Mouse (Mus musculus) kidney, adult 2 months (tissue): ENCODE measurements around the gene Cyld. TPM values are rescaled to one million over a fixed set of nuclear protein-coding genes. Genes with fewer than 3 reads are reported as not detected.
A peak's percentile ranks its signal among the peaks of the same experiment; 100 is the strongest.

ENCODE experiments used
- DNase-seq: peaks from one replicate; pipeline ENCODE4 v3.0.0; 2021
- H3K27ac ChIP-seq: fragments of 200-500 bp; 2 replicates; pipeline ENCODE4 v1.5.1; 2012; ENCODE audit warnings: low read depth, low read length, control low read depth, inconsistent platforms; ENCODE audit not compliant: insufficient read depth
- H3K27me3 ChIP-seq: fragments of 200-500 bp; replicated peaks from 2 replicates; pipeline ENCODE4 v1.6.1; 2012; ENCODE audit warnings: mild to moderate bottlenecking, moderate library complexity, low read length, inconsistent platforms; ENCODE audit not compliant: control insufficient read depth, insufficient read depth
- H3K36me3 ChIP-seq: fragments of 200-500 bp; 2 replicates; pipeline ENCODE4 v1.6.1; 2012; ENCODE audit warnings: mild to moderate bottlenecking, moderate library complexity, low read length, inconsistent platforms; ENCODE audit not compliant: control insufficient read depth, insufficient read depth
- H3K4me1 ChIP-seq: fragments of 200-500 bp; 2 replicates; pipeline ENCODE4 v1.6.1; 2011; ENCODE audit warnings: low read length; ENCODE audit not compliant: control insufficient read depth, insufficient read depth
- H3K4me3 ChIP-seq: fragments of 200-500 bp; 2 replicates; pipeline ENCODE4 v1.5.1; 2011; ENCODE audit warnings: mild to moderate bottlenecking, low read depth, low read length, control low read depth; ENCODE audit not compliant: insufficient read depth
- CTCF ChIP-seq: fragments of 200-500 bp; conservative IDR thresholded peaks from 2 replicates; pipeline ENCODE4 v1.5.1; 2011; ENCODE audit warnings: low read depth, mild to moderate bottlenecking, control low read depth, low read length, moderate library complexity, mixed read lengths; ENCODE audit not compliant: insufficient read depth, insufficient read length
- POLR2A ChIP-seq: fragments of 200-500 bp; IDR thresholded peaks from one replicate; pipeline ENCODE4 v1.6.1; 2011; ENCODE audit warnings: low read depth, low read length, control low read depth
- WGBS: fragments of 180-500 bp; shearing (Covaris S2); methylation state at CpG from one replicate; pipeline ENCODE4 v1.1.7; 2018; 5-methylcytosine and 5-hydroxymethylcytosine counted together
- polyA plus RNA-seq: library from polyadenylated mRNA; depleted of rRNA; stranded (reverse); fragments of >200 nt; gene quantifications from 2 replicates; pipeline ENCODE4 v1.2.3, GENCODE M21; 2012

The Cyld gene
- polyA plus RNA-seq, 1 experiment = 10.0 TPM

DNA sequence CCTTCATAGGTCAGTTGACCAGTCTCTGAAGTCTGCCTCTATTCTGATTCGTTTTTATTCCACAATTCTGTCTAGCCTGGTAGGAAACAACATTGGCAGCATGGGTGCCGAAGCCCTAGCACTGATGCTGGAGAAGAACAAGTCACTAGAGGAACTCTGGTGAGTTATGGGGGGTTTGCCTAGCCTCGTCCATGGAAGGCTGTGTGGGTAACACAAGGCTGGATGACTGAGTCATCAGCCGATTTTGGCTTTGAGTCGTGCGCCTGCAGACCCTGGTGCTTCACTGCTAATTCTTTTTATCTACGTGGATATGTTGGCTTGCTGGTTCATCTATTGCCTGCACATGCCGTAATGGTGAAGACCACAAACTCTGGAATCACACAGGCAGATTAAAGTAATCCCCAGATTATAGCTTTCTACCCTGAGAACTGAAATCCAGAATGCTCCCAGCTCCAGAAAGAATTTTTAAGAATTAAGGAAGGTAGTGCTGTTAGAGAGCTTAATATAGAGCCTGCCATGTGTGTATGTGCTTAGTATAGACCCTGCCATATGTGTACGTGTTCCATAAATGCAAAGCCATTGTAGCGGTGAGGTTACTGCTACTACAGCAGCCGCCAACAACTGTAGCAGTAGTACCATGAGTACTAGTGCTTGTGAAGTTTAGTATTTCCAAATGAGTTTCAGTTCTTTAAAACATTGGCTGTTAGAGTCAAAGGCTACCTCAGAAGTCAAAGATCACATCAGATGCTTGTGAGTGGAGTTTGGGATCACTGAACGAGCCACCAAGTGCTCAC lies 21.3 kb upstream of the Cyld start:
- Histone ChIP-seq H3K4me1 (no peaks in the 10 kb centered on the region), H3K36me3 (no peaks in the 10 kb centered on the region), H3K4me3 (no peak overlapping the region), H3K27ac (no peak overlapping the region), H3K27me3 (no peaks in the 10 kb centered on the region)
- DNase-seq = no peak
- no peak for TF ChIP-seq POLR2A
- no peak for TF ChIP-seq CTCF
- 91% methylated on average over 12 of the region's 12 CpGs for WGBS

DNA sequence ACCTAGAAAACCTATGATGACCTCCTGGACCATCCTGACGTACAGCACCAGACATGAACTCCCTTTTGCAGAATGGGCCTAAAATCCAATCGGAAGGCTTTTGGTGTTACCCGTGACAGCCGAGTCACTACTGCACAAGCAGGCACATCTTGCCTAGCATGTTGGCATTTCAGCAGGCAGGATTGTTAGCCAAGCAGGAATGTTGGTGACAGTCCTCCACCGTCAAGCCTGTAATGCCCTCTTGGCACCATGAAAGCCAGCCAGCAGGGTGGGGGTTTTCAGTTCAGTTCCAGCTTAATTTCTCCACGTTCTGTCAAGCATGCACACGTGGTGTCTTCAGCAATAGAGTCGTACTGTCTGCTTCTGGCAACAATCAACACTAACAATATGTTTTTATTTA lies 19.8 kb upstream of the Cyld start:
- WGBS = 76% methylated on average over 8 of the region's 8 CpGs
- Histone ChIP-seq H3K27me3 (no peaks in the 10 kb centered on the region), H3K4me1 (no peaks in the 10 kb centered on the region), H3K4me3 (no peak overlapping the region), H3K27ac (no peak overlapping the region), H3K36me3 (no peaks in the 10 kb centered on the region)
- TF ChIP-seq CTCF = no peak
- no peak for TF ChIP-seq POLR2A
- DNase-seq = no peak

DNA sequence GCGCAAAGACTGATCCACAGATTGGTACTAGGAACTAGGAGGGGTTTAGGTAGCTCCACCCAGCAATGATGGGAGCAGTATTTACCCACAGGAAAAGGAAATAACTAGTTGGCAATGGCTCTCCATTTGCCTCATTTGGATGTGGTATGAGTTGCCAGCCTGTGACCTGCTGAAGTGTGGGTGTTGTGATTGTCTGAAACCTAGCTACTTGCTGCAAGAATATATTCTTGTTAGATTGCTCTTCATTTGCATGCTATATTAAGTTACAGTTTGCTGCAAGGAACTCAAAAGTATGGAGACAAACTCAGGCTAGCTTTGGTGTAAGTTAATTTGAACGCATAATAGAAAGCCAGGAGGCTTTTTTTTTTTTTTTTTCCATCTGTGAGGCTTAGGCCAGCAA lies 16.3 kb upstream of the Cyld start:
- H3K27ac ChIP-seq = no peak overlapping the region
- H3K4me3 ChIP-seq = no peak overlapping the region
- 88% methylated on average over 2 of the region's 2 CpGs for WGBS
- DNase-seq = no peak
- no peaks in the 10 kb centered on the region for H3K4me1 ChIP-seq
- H3K27me3 ChIP-seq = no peaks in the 10 kb centered on the region
- TF ChIP-seq POLR2A = no peak
- TF ChIP-seq CTCF = no peak
- H3K36me3 ChIP-seq = no peaks in the 10 kb centered on the region

DNA sequence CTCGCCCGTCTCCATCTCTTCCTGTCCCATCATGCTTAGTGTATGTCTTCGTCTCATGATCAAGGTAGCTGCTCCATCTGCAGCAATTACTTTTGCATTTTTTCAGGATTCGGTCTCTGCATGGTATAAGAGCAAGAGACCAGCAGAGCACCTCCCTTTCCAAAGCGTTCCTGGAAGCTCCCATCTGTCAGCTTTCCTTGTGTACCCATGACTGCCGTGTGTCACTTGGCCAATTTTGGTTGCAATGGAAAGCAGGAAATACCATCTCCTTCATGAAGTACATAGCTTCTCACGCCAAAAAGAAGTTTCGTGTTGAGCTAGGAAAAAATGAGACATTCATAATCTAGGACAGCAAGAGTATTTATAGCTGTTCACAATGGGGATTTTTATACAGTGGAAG lies 15.8 kb upstream of the Cyld start:
- no peaks in the 10 kb centered on the region for H3K36me3 ChIP-seq
- H3K4me3 ChIP-seq = no peak overlapping the region
- TF ChIP-seq POLR2A (no peak), CTCF (no peak)
- WGBS = 81% methylated on average over 8 of the region's 8 CpGs
- H3K27me3 ChIP-seq = no peaks in the 10 kb centered on the region
- no peaks in the 10 kb centered on the region for H3K4me1 ChIP-seq
- peak; percentile 24 for DNase-seq
- H3K27ac ChIP-seq = no peak overlapping the region

DNA sequence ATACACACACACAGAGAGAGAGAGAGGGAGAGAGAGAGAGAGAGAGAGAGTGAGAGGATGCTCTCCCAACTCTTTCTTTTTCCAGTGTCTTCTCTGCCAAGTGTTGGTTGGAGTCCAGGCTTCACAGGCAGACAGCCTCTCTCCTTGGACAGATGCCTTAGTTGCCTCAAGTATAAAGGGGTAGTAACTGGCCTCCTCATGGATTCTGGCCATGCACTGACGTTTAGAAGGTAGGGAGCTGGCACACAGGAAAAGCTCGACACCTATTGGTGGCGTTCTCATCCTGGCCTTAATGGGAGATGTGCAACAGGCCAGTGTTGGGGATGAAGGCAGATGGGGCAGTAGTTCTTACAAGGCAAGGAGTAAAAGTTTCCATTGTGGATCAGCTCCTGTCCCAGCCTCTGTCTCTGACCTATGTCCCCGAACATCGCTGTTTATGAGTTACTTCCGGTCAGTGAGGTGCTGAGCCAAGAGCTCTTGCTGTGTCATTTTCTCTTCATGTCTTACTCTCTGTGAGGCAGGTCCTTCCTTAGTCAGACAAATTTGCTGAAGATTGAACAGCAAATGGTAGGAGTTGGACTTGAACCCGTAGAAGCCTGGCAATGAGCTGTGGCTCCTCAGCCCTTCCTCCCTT lies 13.1 kb upstream of the Cyld start:
- Histone ChIP-seq H3K27me3 (no peaks in the 10 kb centered on the region), H3K36me3 (no peaks in the 10 kb centered on the region), H3K27ac (no peak overlapping the region), H3K4me1 (no peaks in the 10 kb centered on the region), H3K4me3 (no peak overlapping the region)
- 76% methylated on average over 7 of the region's 7 CpGs for WGBS
- DNase-seq = peak; percentile 42
- TF ChIP-seq CTCF (no peak), POLR2A (no peak)

DNA sequence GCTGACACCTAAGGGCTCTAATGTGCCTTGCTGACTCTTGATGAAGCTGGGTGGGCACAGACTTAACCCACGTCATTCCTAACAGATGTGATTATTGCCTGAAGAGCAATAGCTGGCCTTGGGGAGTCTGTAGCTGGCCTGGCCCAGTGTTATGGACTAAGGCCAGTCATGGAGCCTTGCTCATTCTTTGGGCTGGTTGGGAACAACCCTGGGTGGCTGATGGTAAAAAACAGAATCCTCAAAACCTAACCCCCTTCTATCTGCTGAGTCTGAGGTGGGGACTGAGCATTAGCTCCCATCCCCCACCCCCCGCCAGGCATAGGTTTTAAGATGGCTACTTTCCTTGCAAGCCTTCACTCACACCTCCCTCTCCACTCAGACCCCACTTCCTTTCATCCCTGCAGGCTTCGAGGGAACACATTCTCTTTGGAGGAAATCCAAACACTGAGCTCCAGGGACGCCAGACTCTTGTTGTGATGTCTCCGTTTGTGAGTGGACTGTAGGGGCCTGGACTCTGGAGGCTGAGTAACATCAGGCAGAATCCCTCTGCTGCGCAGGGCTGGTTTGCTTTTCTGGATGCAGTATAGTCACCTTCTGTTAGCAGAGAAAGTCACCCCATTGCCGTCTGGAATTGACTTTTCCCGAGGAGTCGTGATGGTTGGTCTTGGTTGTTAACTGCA lies 10.5 kb upstream of the Cyld start:
- 75% methylated on average over 9 of the region's 9 CpGs for WGBS
- Histone ChIP-seq H3K4me1 (0 out of 2 replicates have a peak, but pooled peaks cover 2% of the 10 kb centered on the region), H3K36me3 (no peaks in the 10 kb centered on the region), H3K4me3 (no peak overlapping the region), H3K27ac (no peak overlapping the region), H3K27me3 (no peaks in the 10 kb centered on the region)
- TF ChIP-seq CTCF (no peak), POLR2A (no peak)
- DNase-seq = no peak

DNA sequence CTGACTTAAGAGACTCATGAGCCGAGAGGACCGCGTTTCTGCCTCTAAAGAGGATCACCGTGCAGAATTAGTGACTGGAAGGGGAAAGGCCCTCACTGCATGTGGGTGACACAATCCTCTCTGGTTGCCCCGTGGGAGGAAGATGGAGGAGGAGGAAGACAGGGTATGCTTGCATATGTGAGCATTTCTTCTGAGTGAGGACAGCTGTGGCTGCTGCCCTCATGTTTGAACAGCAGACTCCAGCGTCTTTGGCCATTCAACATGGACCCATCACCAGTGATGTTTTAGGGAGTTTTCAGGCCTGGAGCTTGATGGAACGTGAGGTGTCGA lies 10.0 kb upstream of the Cyld start:
- H3K4me1 ChIP-seq = 0 out of 2 replicates have a peak, but pooled peaks cover 4% of the 10 kb centered on the region
- TF ChIP-seq POLR2A = no peak
- no peak for DNase-seq
- no peaks in the 10 kb centered on the region for H3K36me3 ChIP-seq
- no peak overlapping the region for H3K27ac ChIP-seq
- no peak overlapping the region for H3K4me3 ChIP-seq
- 82% methylated on average over 8 of the region's 8 CpGs for WGBS
- no peaks in the 10 kb centered on the region for H3K27me3 ChIP-seq
